Mouse (Mus musculus) R1 (cell line): ENCODE results near the gene Socs1.

ENCODE experiments used
- DNase-seq: peaks from one replicate; pipeline ENCODE4 v3.0.0-alpha.2; 2018; ENCODE audit warnings: low read depth, low spot score

Socs1 gene

GRCm38 (mm10) chr16:10785371-10786231, at the start of gene Socs1:
Gene Socs1, minus strand, starts transcription at chr16:10785536.
- peak; percentile 93 for DNase-seq

- no peak for DNase-seq
Measured at GRCm38 (mm10) chr16:10834542-10834910, 49.2 kb upstream of the Socs1 start.

GRCm38 (mm10) chr16:10828461-10828805, 43.1 kb upstream of the Socs1 start:
- no peak for DNase-seq

- no peak for DNase-seq
Measured at GRCm38 (mm10) chr16:10827766-10828460, 42.6 kb upstream of the Socs1 start.

GRCm38 (mm10) chr16:10827269-10827668, 41.9 kb upstream of the Socs1 start:
- DNase-seq: no peak

- DNase-seq: no peak
Measured at GRCm38 (mm10) chr16:10825840-10826239, 40.5 kb upstream of the Socs1 start.

GRCm38 (mm10) chr16:10824536-10824935, 39.2 kb upstream of the Socs1 start:
- DNase-seq: no peak

- no peak for DNase-seq
Measured at GRCm38 (mm10) chr16:10821387-10821786, 36.1 kb upstream of the Socs1 start.

GRCm38 (mm10) chr16:10819966-10820365, 34.6 kb upstream of the Socs1 start:
- DNase-seq: no peak

GRCm38 (mm10) chr16:10818579-10819135, 33.3 kb upstream of the Socs1 start:
- no peak for DNase-seq

GRCm38 (mm10) chr16:10814864-10815263, 29.5 kb upstream of the Socs1 start:
- DNase-seq: no peak

GRCm38 (mm10) chr16:10813726-10814125, 28.4 kb upstream of the Socs1 start:
- no peak for DNase-seq

GRCm38 (mm10) chr16:10812865-10813371, 27.6 kb upstream of the Socs1 start, which contains the start of gene Gm11172:
Gene Gm11172, plus strand, starts transcription at chr16:10812915.
- no peak for DNase-seq

GRCm38 (mm10) chr16:10810376-10810775, 25.0 kb upstream of the Socs1 start:
- no peak for DNase-seq

- no peak for DNase-seq
Measured at GRCm38 (mm10) chr16:10805789-10806527, 20.6 kb upstream of the Socs1 start, which contains the start of gene Prm1. Gene Prm1, minus strand, starts transcription at chr16:10805839.

GRCm38 (mm10) chr16:10802420-10802819, 17.1 kb upstream of the Socs1 start:
- peak; percentile 67 for DNase-seq

GRCm38 (mm10) chr16:10796034-10796433, 10.7 kb upstream of the Socs1 start, which contains the start of gene Prm2:
Gene Prm2, minus strand, starts transcription at chr16:10796134.
- no peak for DNase-seq

GRCm38 (mm10) chr16:10790702-10791101, 5.4 kb upstream of the Socs1 start, which contains the start of gene Prm3:
Gene Prm3, minus strand, starts transcription at chr16:10790914.
- no peak for DNase-seq

- DNase-seq: no peak
Measured at GRCm38 (mm10) chr16:10788866-10789265, 3.5 kb upstream of the Socs1 start.

- no peak for DNase-seq
Measured at GRCm38 (mm10) chr16:10788271-10788670, 2.9 kb upstream of the Socs1 start, which contains the start of gene Tnp2. Gene Tnp2, minus strand, starts transcription at chr16:10788660.

- DNase-seq: no peak
Measured at GRCm38 (mm10) chr16:10787548-10788058, 2.3 kb upstream of the Socs1 start.
